Mouse (Mus musculus): ENCODE data around the gene Hpse2.

The Hpse2 gene

GRCm38 (mm10) chr19:43174812-43175211, 213.3 kb downstream of the Hpse2 start:
- DNase-seq (ENCODE audit: low spot score in 2 of 2): no peak

GRCm38 (mm10) chr19:43156085-43156484, 232.1 kb downstream of the Hpse2 start:
- peak in 1 of 2 experiments; percentile 12 for DNase-seq (ENCODE audit: low spot score in 2 of 2)

DNA sequence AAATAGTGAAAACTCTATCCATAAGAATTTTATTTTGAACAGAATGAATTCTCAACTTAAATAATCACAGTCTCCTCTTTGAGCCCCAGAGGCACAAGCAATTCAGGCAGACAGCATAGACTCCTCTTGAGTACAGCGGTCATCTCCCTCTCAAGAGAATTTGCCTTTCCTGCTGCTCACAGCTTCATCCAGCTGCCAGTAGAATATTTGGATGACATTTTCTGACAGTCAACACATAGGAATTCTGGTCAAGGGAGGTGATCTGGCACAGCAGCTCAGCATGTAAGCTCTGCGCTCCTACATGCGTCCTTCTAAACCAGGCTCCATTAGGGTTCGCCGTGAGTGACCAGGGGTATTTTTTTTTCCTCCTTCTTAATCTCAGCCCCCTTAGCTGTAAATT, 232.6 kb downstream of the Hpse2 start:
- peak; percentile 25 to 51 for DNase-seq (ENCODE audit: low spot score in 2 of 2)

GRCm38 (mm10) chr19:43147901-43148300, 240.3 kb downstream of the Hpse2 start:
- no peak for DNase-seq (ENCODE audit: low spot score in 2 of 2)

DNA sequence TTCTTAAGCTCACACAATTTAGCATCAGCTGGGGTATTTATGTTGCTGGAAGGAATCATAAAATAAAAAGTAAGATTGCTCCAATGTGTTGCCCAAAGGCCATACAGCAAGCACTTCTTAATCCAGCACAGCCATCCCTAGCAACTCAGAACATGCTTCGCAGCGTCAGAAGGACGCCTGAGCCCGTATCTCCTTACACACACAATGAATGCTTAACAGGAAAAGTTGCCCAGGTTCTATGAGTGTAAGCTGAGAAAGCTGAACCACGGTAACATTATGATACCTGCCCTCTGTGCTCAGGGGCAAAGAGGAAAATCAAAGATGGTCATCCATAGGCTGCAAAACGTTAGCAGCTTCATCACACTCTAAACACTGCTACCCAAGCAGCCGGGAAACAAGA, 241.3 kb downstream of the Hpse2 start:
- DNase-seq (ENCODE audit: low spot score in 2 of 2): no peak

GRCm38 (mm10) chr19:43141646-43142045, 246.5 kb downstream of the Hpse2 start:
- no peak for DNase-seq (ENCODE audit: low spot score in 2 of 2)

DNA sequence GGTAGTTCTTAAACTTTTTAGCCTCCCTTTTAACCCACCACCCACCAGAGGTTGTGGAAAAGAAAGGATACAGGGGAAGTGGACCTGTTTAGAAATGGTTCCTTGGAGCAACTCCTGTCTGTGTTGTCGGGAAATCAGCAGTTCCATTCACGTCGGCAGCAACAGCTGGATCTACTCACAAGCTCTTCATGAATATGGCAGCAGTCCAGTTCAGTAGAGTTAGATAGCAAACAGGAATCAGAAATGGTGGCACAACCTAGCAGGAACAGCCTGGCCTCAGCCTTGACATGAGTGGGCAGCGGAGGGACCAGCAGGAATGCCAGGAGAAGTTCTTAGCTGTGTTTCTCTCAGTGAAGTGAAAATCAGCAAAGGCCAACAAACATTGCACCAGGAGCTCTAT, 278.4 kb downstream of the Hpse2 start:
- DNase-seq (ENCODE audit: low spot score in 2 of 2): no peak

GRCm38 (mm10) chr19:43096915-43097314, 291.2 kb downstream of the Hpse2 start:
- DNase-seq (ENCODE audit: low spot score in 2 of 2): no peak

DNA sequence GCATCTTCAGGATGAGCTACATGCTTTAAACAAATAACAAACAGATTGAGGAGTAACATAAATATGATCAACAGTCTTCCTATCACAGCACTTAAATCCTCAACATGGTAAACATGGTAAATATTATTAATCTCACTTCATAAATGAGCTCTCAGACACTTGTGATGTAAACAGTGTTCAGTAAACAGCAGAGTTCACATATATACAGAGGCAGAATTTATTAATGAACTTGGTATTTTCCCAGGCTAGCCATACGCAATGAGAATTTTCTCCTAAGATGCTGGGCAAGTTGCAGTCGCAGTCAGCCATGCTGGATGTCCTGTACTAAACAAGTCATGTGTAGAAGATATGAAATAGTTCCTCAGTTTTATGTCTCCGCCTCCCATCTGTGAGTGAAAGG, 300.9 kb downstream of the Hpse2 start:
- DNase-seq (ENCODE audit: low spot score in 2 of 2): no peak

- DNase-seq (ENCODE audit: low spot score in 2 of 2): peak in 1 of 2 experiments; percentile 5
Measured at GRCm38 (mm10) chr19:43064155-43064554, 324.0 kb downstream of the Hpse2 start.

DNA sequence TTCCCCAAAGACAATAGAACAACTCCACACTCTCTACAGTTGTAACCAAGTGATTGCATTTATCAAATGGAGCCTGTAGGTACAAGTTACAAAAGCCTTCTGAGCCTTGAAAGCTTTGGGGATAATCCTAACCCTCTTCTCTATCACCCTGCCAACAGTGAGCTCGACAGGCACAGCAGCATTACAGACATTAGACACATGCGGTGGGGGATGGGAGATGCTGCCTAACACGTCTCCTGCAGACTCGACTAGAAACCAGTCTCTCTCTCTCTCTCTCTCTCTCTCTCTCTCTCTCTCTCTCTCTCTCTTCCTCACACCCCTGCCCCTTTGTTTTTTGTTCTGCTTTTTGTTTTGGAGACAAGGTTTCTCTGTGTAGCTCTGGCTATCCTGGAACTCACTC, 343.6 kb downstream of the Hpse2 start:
- no peak for DNase-seq (ENCODE audit: low spot score in 2 of 2)

DNA sequence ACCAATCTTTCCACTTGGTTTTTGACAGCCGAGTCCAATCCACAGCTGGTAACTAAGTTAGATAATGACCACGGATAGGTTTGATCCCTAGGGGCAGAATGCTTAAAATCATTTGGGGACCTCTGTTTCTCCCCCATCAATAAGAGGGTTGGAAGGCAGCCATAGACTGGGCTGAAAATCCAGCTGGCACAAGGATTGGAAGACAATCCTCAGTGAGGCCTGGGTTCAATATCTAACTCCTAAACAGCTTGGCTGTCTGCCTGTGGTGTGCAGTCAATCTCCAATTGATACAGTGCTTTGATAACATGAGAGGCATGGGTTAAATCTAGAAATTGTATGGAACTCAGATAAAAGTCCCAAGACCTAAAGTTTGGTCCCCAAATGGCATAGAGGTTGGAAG, 345.4 kb downstream of the Hpse2 start:
- DNase-seq (ENCODE audit: low spot score in 2 of 2): no peak

DNA sequence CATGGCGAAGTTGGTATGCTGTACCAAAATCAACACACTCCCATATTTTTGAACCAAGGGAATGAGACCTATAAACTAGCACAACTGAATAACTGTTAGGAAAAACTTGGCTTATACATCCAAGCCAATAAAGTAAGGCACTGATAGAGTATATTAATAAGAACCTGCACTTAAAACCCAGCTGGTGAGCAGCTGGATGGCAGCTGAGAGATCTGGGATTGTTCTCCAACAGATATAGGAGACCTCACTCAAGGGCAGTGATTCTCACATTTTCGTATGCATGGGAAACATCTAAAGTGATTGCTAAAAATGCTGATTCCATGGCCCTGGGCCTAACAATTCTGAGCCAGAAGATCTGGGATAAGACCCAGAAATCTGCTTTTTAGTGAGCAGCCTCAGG, 345.9 kb downstream of the Hpse2 start:
- no peak for DNase-seq (ENCODE audit: low spot score in 2 of 2)

GRCm38 (mm10) chr19:43036381-43036780, 351.8 kb downstream of the Hpse2 start:
- no peak for DNase-seq (ENCODE audit: low spot score in 2 of 2)

DNA sequence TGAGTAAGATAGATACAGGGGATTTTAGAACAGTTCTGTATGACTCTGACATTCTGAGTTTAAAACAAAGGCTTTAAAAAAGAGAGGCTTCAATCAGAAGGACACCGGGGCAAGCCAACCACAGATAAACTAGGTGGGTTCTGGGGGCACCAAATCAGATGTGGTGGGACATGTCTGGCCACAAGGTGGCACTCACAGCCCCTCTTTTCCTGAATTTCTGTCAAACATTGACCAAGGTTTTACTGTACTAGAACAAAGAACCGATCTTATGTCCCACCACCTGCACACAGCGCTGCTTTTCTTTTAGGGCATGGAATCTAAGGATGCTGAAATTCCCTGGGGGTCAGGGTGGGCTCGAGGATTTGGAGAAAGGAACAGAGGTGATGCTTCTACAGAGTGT, 360.9 kb downstream of the Hpse2 start:
- peak in 1 of 2 experiments; percentile 2 for DNase-seq (ENCODE audit: low spot score in 2 of 2)

- DNase-seq (ENCODE audit: low spot score in 2 of 2): no peak
Measured at GRCm38 (mm10) chr19:43022611-43023173, 365.5 kb downstream of the Hpse2 start.

DNA sequence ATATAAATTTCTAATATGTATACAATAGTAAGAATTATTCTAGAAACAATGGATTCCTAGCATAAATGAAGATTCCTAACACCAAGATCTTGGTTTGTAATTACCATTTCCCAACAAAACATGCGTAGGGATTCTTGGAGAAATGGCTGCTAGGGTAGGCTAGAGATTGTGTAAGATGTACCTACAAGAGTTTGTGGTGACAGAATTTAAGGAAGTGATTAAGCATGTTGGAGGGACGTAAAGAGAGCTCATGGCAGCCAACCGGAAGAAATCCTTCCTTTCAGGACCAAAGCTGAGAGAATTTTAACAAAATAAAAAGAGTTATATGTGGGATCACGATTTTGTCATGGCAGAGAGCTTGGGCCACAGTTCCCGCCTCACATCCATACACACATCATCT, 369.4 kb downstream of the Hpse2 start:
- no peak for DNase-seq (ENCODE audit: low spot score in 2 of 2)

DNA sequence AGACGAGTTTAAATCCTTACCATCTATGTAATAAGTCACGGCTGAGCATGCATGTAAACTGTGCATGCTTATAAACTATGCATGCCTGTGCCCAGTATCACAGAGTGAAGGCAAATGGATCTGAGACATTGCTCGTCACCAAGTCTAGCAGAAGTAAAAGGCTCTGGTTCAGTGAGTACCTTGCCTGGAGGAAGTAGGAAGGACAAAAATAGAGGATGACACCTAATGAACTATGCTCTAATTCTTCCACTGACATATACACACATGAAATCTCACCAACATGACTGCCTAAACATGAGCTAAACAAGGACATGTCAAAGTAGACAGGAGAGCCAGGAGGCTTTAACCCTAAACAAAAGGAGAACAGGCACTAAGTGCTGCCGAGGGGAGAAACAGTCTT, 391.7 kb downstream of the Hpse2 start:
- DNase-seq (ENCODE audit: low spot score in 2 of 2): no peak

GRCm38 (mm10) chr19:42988833-42989232, 399.3 kb downstream of the Hpse2 start:
- no peak for DNase-seq (ENCODE audit: low spot score in 2 of 2)

GRCm38 (mm10) chr19:42986315-42986701, 401.8 kb downstream of the Hpse2 start:
- no peak for DNase-seq (ENCODE audit: low spot score in 2 of 2)

DNA sequence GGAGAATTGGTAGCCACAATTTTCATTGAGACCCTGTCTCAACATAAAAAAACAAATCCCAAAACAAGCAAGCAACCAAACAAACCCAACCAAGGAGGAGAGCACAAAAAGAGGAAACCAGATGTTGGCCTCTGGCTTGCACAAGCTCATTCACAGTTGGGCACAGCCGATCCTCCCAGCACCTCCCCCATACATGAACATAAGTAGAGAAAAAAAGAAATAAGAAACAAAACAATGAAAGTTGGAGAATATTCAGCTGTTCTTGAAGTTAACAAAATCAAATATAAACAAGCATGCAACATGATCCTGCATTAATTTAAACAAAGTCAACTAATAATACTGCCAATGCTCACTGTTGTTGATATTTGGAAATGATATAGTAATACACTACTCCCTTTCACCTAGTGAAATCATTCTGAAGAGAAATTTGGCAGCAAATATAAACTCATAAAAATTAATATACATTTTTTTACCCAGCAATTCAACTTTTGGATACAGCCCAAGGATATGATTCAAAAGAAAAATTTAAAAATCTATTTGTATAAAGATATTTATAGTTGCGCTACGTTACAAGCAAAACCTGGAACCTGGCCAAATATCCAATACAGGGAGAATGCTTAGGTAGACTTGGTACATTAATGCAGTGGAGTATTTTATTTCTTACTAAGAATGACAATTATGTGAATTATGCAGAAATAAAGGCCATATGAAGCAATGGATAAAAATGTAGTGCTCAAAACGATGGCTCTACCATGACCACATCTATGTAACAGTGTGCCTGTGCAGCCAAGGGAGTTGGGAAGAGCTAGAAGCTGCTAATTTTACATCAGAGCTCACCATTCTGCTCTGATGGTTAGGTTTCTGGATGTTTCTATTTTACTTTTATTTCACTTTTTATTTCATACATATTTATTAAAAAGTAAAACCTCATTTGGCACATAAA, 402.5 kb downstream of the Hpse2 start:
- DNase-seq (ENCODE audit: low spot score in 2 of 2): no peak

DNA sequence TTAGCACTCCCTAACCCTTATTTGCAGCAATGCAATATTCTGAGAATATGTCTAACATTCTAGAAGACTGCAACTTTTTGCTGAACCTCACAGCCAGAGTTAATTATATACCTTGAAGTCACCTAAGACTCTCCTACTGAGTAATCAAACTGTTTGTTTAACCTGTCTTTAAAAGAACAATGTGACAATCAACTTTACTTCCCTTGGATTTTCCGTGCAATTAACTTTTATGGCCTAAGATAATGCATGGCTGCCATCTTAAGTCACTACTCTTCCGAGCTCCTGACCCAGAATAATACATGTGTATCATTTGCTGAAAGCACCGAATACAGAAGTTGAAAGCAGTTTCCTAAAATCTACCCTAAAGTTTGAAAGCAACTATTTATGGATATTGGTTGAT, 407.6 kb downstream of the Hpse2 start:
- no peak for DNase-seq (ENCODE audit: low spot score in 2 of 2)

GRCm38 (mm10) chr19:42977938-42978337, 410.2 kb downstream of the Hpse2 start:
- DNase-seq (ENCODE audit: low spot score in 2 of 2): no peak
